Mouse (Mus musculus): ENCODE data around the gene Srpr.

DNA sequence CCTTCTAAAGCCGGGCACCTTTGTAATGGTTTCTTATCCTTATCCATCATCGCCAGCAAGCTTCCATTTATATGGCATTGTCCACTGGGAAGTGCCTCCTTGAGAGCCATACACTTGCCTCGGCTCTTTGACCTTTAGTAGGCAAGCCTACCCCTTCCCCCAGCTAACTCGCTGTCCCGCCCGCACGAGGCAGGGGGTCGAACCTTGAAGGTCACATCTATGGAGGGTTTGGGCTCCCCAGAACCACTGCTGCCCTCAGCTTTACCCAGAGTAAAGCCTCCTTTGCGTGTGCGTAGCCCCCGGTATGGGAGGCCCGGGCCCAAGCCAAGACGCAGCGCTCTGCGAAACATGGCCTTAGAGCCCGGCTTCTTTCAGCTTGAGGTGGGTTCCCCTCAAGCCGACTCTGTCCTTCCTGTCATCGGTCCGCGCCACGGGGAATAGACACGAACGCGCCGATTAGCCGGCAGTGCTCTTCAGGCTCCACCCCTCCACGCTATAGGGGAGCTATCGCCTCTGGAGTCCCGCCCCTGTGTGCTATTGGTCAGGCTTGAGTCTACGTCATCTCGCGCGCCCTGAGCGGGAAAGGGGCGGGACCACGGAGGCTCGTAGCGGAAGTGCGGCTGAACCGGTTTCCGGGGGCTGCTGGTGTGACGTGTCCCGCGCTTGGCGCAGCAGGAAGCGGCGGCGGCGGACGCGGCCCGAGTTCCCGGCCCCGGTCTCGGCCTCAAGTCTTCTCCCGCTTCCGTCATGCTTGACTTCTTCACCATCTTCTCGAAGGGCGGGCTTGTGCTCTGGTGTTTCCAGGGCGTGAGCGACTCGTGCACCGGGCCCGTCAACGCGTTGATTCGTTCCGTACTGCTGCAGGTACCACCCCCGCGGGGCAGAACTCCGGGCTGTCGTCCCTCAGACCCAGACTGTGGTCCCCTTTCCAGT is 10.8 kb downstream of the Srpr start, which contains the start of gene Foxred1:
- peak; percentile 97 for TF ChIP-seq POLR2A (IDR thresholded peaks at IDR 0.05; ENCODE audit: insufficient read depth, low read depth, low read length)
- no peak for TF ChIP-seq CTCF (IDR thresholded peaks at IDR 0.05)
- no peak for TF ChIP-seq EP300 (IDR thresholded peaks at IDR 0.05; ENCODE audit: insufficient read depth, low read depth, low read length)

All from heart, adult 2 months (tissue).